Comparison of ENCODE assay signal across 25 mouse cellular contexts in genomic region chr16:30047010-30047409, GRCm38 (mm10). TPM values are rescaled to one million over a fixed set of nuclear protein-coding genes. Genes with fewer than 3 reads are reported as not detected.
DNase-seq lines count a peak whose midpoint lies in the region; ATAC-seq and TF ChIP-seq lines count a peak whose summit lies in the region.
"Had no signal": no experiment of that assay in that cellular context is flagged by ENCODE, and none has a peak within 500 bp of the region (broad histone marks: within the 10 kb centered on the region; RNA-seq: fewer than 3 reads in every experiment).

No protein-coding gene starts in this region.

- no peaks in the 10 kb centered on the region for H3K9me3 ChIP-seq in heart, embryonic 13.5 days
- H3K9me3 ChIP-seq in lung, embryonic 16.5 days (ENCODE audit: control insufficient read depth, low read length): no peaks in the 10 kb centered on the region
- H3K9me3 ChIP-seq in intestine, postnatal 0 days (ENCODE audit: control insufficient read depth): no peaks in the 10 kb centered on the region
- no peaks in the 10 kb centered on the region for H3K9me3 ChIP-seq in stomach, embryonic 16.5 days (replicated peaks; ENCODE audit: control insufficient read depth, low read length)
- H3K9me3 ChIP-seq: embryonic facial prominence, embryonic 10.5 days; G1E; hindbrain, embryonic 12.5 days; limb, embryonic 10.5 days; liver, embryonic 15.5 days; neural tube, embryonic 15.5 days had no signal

- WGBS in heart, embryonic 13.5 days: 81% methylated on average over 7 of the region's 7 CpGs
- WGBS in lung, embryonic 16.5 days: 56% methylated on average over 7 of the region's 7 CpGs
- WGBS in intestine, postnatal 0 days: 77% methylated on average over 7 of the region's 7 CpGs
- whole genome bisulfite sequencing in stomach, embryonic 16.5 days: 73% methylated on average over 7 of the region's 7 CpGs
- 93% methylated on average over 7 of the region's 7 CpGs for WGBS in thymus, adult 2 months

- peaks cover 16% of the 10 kb centered on the region for H3K27me3 ChIP-seq in heart, embryonic 13.5 days (replicated peaks)
- no peaks in the 10 kb centered on the region for H3K27me3 ChIP-seq in lung, embryonic 16.5 days (ENCODE audit: control insufficient read depth, insufficient read depth, low read depth, low read length)
- H3K27me3 ChIP-seq in intestine, postnatal 0 days (replicated peaks; ENCODE audit: control insufficient read depth, insufficient read depth, low read length): no peaks in the 10 kb centered on the region
- H3K27me3 ChIP-seq in stomach, embryonic 16.5 days (ENCODE audit: control insufficient read depth, insufficient read depth, low read length): no peaks in the 10 kb centered on the region
- no peaks in the 10 kb centered on the region for H3K27me3 ChIP-seq in thymus, adult 2 months (ENCODE audit: control insufficient read depth, insufficient read depth, low read length)
- H3K27me3 ChIP-seq: Patski had no signal

- TF ChIP-seq CTCF in intestine, postnatal 0 days (IDR thresholded peaks at IDR 0.05; ENCODE audit: low read depth): no peak
- no peak for TF ChIP-seq CTCF in thymus, adult 2 months (IDR thresholded peaks at IDR 0.05; ENCODE audit: borderline replicate concordance, control insufficient read depth, extremely low read depth, insufficient read depth, low read length, poor library complexity)

- ATAC-seq in heart, embryonic 13.5 days (ENCODE audit: extremely low read depth, insufficient number of reproducible peaks, low FRiP score, low TSS enrichment): no peak
- ATAC-seq in lung, embryonic 16.5 days (ENCODE audit: low read depth): no peak
- ATAC-seq in intestine, postnatal 0 days: no peak
- ATAC-seq in stomach, embryonic 16.5 days (ENCODE audit: insufficient read depth, low FRiP score): no peak
- ATAC-seq: CD4-positive, CD25-positive, alpha-beta regulatory T cell, adult 4 months; Patski had no signal

- 0 out of 2 replicates have a peak overlapping the region, but pooled peaks have one; percentile 0 for H3K27ac ChIP-seq in heart, embryonic 13.5 days (replicated peaks)
- peak overlapping the region; percentile 81 for H3K27ac ChIP-seq in lung, embryonic 16.5 days (ENCODE audit: low read length)
- H3K27ac ChIP-seq in intestine, postnatal 0 days (ENCODE audit: low read depth, low read length): peak overlapping the region; percentile 66
- peak overlapping the region; percentile 84 for H3K27ac ChIP-seq in stomach, embryonic 16.5 days (ENCODE audit: low read length)
- H3K27ac ChIP-seq in thymus, adult 2 months (ENCODE audit: control insufficient read depth, insufficient read depth, low read length): no peak overlapping the region
- H3K27ac ChIP-seq: embryonic facial prominence, embryonic 10.5 days; hindbrain, embryonic 12.5 days; limb, embryonic 10.5 days; liver, embryonic 15.5 days; macrophage; neural tube, embryonic 15.5 days had no signal

- H3K4me1 ChIP-seq in heart, embryonic 13.5 days: peaks cover 14% of the 10 kb centered on the region
- H3K4me1 ChIP-seq in lung, embryonic 16.5 days (replicated peaks; ENCODE audit: control insufficient read depth, insufficient read depth, low read length): no peaks in the 10 kb centered on the region
- H3K4me1 ChIP-seq in intestine, postnatal 0 days (replicated peaks; ENCODE audit: control insufficient read depth, insufficient read depth, low read length): peaks cover 5% of the 10 kb centered on the region
- 0 out of 2 replicates have a peak, but pooled peaks cover 10% of the 10 kb centered on the region for H3K4me1 ChIP-seq in stomach, embryonic 16.5 days (ENCODE audit: control insufficient read depth, insufficient read depth, low read length)
- 0 out of 2 replicates have a peak, but pooled peaks cover 4% of the 10 kb centered on the region for H3K4me1 ChIP-seq in thymus, adult 2 months (replicated peaks; ENCODE audit: control insufficient read depth, insufficient read depth, low read length)
- H3K4me1 ChIP-seq: hindbrain, embryonic 12.5 days; neural tube, embryonic 15.5 days had no signal

- H3K9ac ChIP-seq in heart, embryonic 13.5 days: no peak overlapping the region
- no peak overlapping the region for H3K9ac ChIP-seq in lung, embryonic 16.5 days (ENCODE audit: low read length)
- H3K9ac ChIP-seq in intestine, postnatal 0 days (ENCODE audit: low read depth, low read length): no peak overlapping the region
- H3K9ac ChIP-seq in stomach, embryonic 16.5 days (ENCODE audit: low read length): no peak overlapping the region
- H3K9ac ChIP-seq: hindbrain, embryonic 12.5 days; liver, embryonic 15.5 days; neural tube, embryonic 15.5 days had no signal

- no peak overlapping the region for H3K4me3 ChIP-seq in heart, embryonic 13.5 days
- H3K4me3 ChIP-seq in lung, embryonic 16.5 days (ENCODE audit: low read length): no peak overlapping the region
- H3K4me3 ChIP-seq in intestine, postnatal 0 days (ENCODE audit: low read depth, low read length): no peak overlapping the region
- H3K4me3 ChIP-seq in stomach, embryonic 16.5 days (replicated peaks; ENCODE audit: low read length): no peak overlapping the region
- no peak overlapping the region for H3K4me3 ChIP-seq in thymus, adult 2 months (ENCODE audit: control insufficient read depth, insufficient read depth, low read length)
- H3K4me3 ChIP-seq: embryonic facial prominence, embryonic 10.5 days; hindbrain, embryonic 12.5 days; limb, embryonic 10.5 days; liver, embryonic 15.5 days; neural tube, embryonic 15.5 days had no signal

- H3K4me2 ChIP-seq in heart, embryonic 13.5 days: peak overlapping the region; percentile 30; the same call in 1 of the 2 replicates
- no peak overlapping the region for H3K4me2 ChIP-seq in lung, embryonic 16.5 days (ENCODE audit: low read depth, low read length)
- 0 out of 2 replicates have a peak overlapping the region, but pooled peaks have one; percentile 27 for H3K4me2 ChIP-seq in intestine, postnatal 0 days (replicated peaks; ENCODE audit: low read depth)
- H3K4me2 ChIP-seq in stomach, embryonic 16.5 days (ENCODE audit: low read depth, low read length): no peak overlapping the region
- H3K4me2 ChIP-seq: hindbrain, embryonic 12.5 days; liver, embryonic 15.5 days; midbrain, embryonic 11.5 days; neural tube, embryonic 15.5 days had no signal

- TF ChIP-seq POLR2A in thymus, adult 2 months (IDR thresholded peaks at IDR 0.05; ENCODE audit: control insufficient read depth, extremely low read depth, insufficient read depth, low read length, poor library complexity): no peak

- intact Hi-C loops in heart, postnatal 36 days (cut with DNase I): no loop called here

- no peaks in the 10 kb centered on the region for H3K36me3 ChIP-seq in heart, embryonic 13.5 days
- no peaks in the 10 kb centered on the region for H3K36me3 ChIP-seq in lung, embryonic 16.5 days (ENCODE audit: control insufficient read depth, insufficient read depth, low read length)
- H3K36me3 ChIP-seq in intestine, postnatal 0 days (ENCODE audit: control insufficient read depth, insufficient read depth): no peaks in the 10 kb centered on the region
- H3K36me3 ChIP-seq in stomach, embryonic 16.5 days (ENCODE audit: control insufficient read depth, insufficient read depth, low read length): no peaks in the 10 kb centered on the region
- no peaks in the 10 kb centered on the region for H3K36me3 ChIP-seq in thymus, adult 2 months (ENCODE audit: control insufficient read depth, insufficient read depth, low read length)
- H3K36me3 ChIP-seq: embryonic facial prominence, embryonic 10.5 days; G1E; hindbrain, embryonic 12.5 days; limb, embryonic 10.5 days; liver, embryonic 15.5 days; neural tube, embryonic 15.5 days had no signal

- no peak for DNase-seq in heart, postnatal 36 days
- no peak for DNase-seq in lung, postnatal 14 days
- no peak for DNase-seq in thymus, adult 2 months
- no peak for DNase-seq in right cerebral cortex, postnatal 10 days (ENCODE audit: low spot score in 2 of 2)
- DNase-seq: adrenal gland, postnatal 36 days; cerebellum, adult 9-10 months; gastrocnemius, postnatal 36 days; heart, postnatal 14 days; liver; right cerebral cortex, adult 18-20 months; thymus, postnatal 4 days had no signal

RNA-seq across cellular contexts. Expression of gene Hes1, which starts 17.2 kb away (rescaled TPM):
- polyA plus RNA-seq in heart, embryonic 13.5 days (2015; fragmentation: Nextera tagmentation; extraction: Ambion mirVana): 19.9 and 21.4 TPM in 2 replicates
- total RNA-seq in heart, postnatal 36 days (2021): 10 to 100 TPM; 20.6 to 27.4 TPM
- polyA plus RNA-seq in lung, embryonic 16.5 days (2015; fragmentation: Nextera tagmentation; extraction: Ambion mirVana): 37.1 and 40.7 TPM in 2 replicates
- polyA plus RNA-seq in intestine, postnatal 0 days (2015; fragmentation: Nextera tagmentation; extraction: Ambion mirVana): 44.0 and 52.9 TPM in 2 replicates
- 34.4 and 38.5 TPM in 2 replicates for polyA plus RNA-seq in stomach, embryonic 16.5 days (2015; fragmentation: Nextera tagmentation; extraction: Ambion mirVana)
- 33.4 and 40.6 TPM in 2 replicates for polyA plus RNA-seq in thymus, adult 2 months (2012; rRNA removed)
- polyA plus RNA-seq: macrophage had no signal

Comparison
In these comparisons a context has a peak if more than half of its experiments do, and no peak if none do; other contexts are left out.
1. H3K4me2 ChIP-seq: peak in heart, embryonic 13.5 days (single experiment) and intestine, postnatal 0 days (single experiment); none in lung, embryonic 16.5 days (single experiment) and stomach, embryonic 16.5 days (single experiment).